Mouse (Mus musculus) ES-Bruce4 (cell line): ENCODE measurements around the gene Rpl13.

Source experiments
- CTCF ChIP-seq: IDR thresholded peaks from one replicate; pipeline ENCODE4 v1.8.1; 2011; ENCODE audit warnings: low read depth, low read length
- POLR2A ChIP-seq: IDR thresholded peaks from one replicate; pipeline ENCODE4 v1.8.1; 2011; ENCODE audit warnings: low read length; ENCODE audit not compliant: insufficient read depth

GRCm38 (mm10) chr8:123135806-123136205, 33.7 kb downstream of the Rpl13 start:
- TF ChIP-seq CTCF (no peak), POLR2A (no peak)
